Mouse (Mus musculus): Measurements from ENCODE around the gene E130308A19Rik. TPM values are rescaled to one million over a fixed set of nuclear protein-coding genes. Genes with fewer than 3 reads are reported as not detected.

E130308A19Rik gene
- 19.6 to 24.0 TPM (median 21.5 TPM) in 4 replicates for total RNA-seq (2023; ENCODE audit: inconsistent age)

DNA sequence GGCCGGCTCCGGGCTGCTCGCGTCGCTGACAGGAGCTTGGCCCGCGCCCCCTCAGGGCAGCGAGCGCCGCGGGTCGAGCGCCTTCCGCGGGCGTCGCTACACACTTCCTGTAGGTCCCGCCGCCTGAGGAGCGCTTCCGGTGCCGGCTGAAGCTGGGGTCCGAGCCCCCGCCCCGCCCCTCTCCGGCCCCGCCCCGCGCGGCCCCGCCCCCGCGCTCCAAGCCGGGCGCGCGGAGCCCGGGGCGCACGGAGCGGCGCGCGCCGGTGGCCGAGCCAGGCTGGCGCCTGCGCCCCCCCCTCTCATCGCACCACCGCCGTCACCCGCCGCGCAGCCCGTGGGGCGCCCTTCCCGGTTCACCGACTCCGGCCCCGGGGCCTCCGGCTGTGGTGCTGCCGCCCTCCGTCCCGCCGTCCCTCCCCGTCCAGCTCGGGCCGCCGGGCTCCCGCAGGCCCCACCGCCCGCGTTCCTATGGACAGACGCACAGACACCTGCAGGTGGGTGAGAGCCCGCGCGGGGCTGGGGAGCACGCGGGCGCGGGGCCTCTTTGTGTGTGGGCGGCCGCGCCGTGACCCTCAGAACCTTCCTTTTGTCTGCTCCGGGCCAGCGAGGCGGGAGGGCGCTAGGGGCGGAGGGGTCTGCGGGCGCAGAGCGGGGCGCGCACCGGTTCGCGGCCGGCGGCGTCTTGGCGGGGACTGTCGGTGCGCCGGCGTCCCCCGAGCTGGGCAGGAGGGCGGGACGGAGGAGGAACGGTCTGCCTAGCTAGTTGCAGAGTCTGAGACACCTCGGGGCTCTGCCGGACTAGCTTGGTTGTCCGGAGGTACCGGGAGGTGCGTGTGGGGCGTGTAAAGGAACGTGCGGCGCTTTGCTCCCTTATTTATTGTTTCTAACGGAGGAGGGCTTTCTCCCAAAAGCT lies at the start of gene E130308A19Rik:
Gene E130308A19Rik, plus strand, starts transcription at position 214 of the 913 bp plus-strand sequence.

DNA sequence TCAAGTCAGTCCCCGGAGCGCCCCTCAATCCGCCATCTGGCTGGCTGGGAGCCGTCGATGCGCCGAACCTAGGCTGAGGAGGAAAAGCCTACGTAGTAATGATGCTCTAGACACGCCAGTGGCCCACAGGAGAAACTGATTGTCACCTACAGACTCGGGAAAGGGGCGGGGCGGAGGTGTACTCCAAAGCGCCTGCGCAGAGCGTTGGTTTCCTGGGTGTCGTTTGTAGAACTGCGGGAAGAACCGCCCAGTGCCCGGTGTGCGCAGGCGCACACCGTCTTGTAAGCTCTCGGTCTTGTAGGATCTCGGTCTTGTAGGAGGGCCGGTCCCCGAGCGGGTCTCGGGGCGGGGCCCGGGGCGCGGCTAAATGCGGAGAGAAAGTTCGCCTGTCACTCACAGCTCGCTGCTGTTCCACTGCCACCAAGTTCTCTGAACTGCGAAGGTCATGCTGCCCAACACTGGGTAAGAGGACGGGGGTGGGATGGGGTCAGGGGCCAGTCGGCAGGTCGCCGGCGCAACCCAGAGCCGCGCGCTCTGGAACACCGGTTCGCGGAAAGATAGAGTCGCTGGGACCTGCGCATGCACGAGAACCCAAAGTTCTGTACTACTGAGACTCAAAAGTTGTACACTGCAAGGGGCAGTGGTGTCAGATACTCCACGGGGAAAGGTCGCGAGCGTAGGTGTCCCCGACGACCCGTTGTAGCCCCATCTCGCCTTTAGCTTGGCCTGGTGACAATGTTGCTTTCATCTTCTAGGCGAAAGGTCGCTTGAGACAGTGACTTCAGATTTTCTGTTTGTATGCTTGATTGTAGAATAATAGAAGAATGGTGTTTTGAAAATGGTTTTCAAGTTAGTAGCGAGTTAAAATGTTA lies 44.5 kb upstream of the E130308A19Rik start, which contains the start of gene Hsdl2:
Gene Hsdl2, plus strand, starts transcription at position 250 of the 872 bp plus-strand sequence.

GRCm38 (mm10) chr4:59801489-59801888 lies 175.5 kb downstream of the E130308A19Rik start, which contains the start of gene Inip:
Gene Inip (minus strand): TSS chr4:59801589.

GRCm38 (mm10) chr4:59805181-59805967 lies 179.4 kb downstream of the E130308A19Rik start, which contains the start of gene Snx30:
Gene Snx30 (plus strand): TSS chr4:59805840.

Other genes starting within 250 kb of the E130308A19Rik start
- gene Susd1, start 187.6 kb upstream of the E130308A19Rik start, total RNA-seq (2023; ENCODE audit: inconsistent age), result 70.3 to 75.8 TPM (median 72.6 TPM) in 4 replicates
- 304 to 333 TPM (median 319 TPM) in 4 replicates for gene Ptbp3, start 76.8 kb upstream of the E130308A19Rik start, total RNA-seq (2023; ENCODE audit: inconsistent age)
- 18.4 to 26.7 TPM (median 20.4 TPM) in 4 replicates for gene Hsdl2, start 44.6 kb upstream of the E130308A19Rik start, total RNA-seq (2023; ENCODE audit: inconsistent age)
- 40.7 to 46.3 TPM (median 42.2 TPM) in 4 replicates for gene Inip, start 175.4 kb downstream of the E130308A19Rik start, total RNA-seq (2023; ENCODE audit: inconsistent age)
- 105 to 124 TPM (median 115 TPM) in 4 replicates for gene Snx30, start 179.6 kb downstream of the E130308A19Rik start, total RNA-seq (2023; ENCODE audit: inconsistent age)